Mouse (Mus musculus) MEL-GATA-1-ER (cell line): ENCODE measurements around the gene Stox2.

ENCODE experiments used
- DNase-seq: peaks from one replicate; pipeline ENCODE4 v3.0.0-alpha.2; 2012; ENCODE audit warnings: low read depth; ENCODE audit errors: extremely low read depth

Stox2 gene

GRCm38 (mm10) chr8:47355340-47355906 is 90.7 kb downstream of the Stox2 start:
- DNase-seq = no peak

DNA sequence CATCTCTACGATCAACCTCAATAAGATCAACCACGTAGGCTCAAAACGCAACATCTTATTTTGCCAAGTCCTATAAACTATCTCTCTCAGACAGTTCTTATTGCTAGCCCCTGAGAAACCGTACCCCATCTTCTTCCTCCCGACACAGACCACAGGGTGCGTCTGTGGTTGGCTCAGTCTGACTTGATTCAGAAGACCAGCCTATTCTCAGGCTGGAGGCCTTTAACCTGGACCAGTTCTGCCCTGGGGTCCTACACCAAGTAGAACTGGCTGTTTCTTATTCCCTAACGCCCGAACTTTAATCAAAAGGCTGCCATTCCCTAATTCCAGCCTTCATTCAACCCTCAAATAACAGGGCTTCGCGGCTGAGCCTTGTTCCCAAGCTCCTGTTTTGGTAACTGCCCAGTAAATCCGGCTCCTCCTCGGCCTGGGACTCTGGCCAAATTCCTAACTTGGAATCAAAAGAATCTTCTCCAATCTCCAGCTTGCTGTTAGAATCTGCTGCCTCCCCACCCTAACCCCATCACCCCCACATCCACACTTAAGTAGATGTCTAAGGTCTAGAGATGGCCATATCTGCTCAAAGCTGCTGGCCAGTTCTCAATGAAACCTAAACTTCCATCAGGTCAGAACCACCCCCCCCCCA is 91.5 kb downstream of the Stox2 start:
- no peak for DNase-seq

GRCm38 (mm10) chr8:47351914-47352701 is 94.1 kb downstream of the Stox2 start:
- no peak for DNase-seq

GRCm38 (mm10) chr8:47349082-47349481 is 97.1 kb downstream of the Stox2 start:
- no peak for DNase-seq

DNA sequence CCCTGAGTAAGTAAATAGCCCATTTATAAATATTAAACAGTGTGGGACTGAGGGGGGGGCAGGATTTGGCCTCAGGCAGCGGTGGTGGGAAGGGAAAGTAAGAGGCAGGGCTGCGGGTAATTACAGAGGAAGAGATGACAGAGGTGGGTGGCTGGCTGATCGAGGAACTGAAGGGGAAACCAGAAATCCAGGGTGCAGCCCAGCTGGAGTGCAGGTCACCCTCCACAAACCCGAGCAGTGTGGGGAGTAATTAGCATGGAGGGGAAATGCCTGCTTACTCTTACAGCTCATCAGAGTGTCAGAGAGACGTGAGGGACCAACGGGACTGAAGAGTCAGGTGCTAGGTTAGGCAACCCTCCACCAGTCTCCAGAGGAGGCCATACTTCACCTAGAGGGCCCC is 98.4 kb downstream of the Stox2 start:
- no peak for DNase-seq

DNA sequence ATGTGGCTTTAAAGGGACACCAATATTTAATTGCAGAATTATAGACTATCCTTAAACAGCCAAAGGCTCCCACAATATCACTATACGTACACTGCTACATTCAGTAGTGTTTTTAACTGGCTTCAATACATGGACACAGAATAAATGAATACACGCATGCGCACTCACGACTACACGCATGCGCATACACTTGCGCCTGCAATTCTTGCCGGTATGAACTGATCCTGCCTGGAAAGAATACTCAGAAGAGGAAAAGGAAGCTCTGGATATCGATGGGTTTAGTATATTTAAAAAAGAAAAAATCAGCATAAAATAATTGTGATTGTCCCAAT is 100.4 kb downstream of the Stox2 start:
- no peak for DNase-seq

DNA sequence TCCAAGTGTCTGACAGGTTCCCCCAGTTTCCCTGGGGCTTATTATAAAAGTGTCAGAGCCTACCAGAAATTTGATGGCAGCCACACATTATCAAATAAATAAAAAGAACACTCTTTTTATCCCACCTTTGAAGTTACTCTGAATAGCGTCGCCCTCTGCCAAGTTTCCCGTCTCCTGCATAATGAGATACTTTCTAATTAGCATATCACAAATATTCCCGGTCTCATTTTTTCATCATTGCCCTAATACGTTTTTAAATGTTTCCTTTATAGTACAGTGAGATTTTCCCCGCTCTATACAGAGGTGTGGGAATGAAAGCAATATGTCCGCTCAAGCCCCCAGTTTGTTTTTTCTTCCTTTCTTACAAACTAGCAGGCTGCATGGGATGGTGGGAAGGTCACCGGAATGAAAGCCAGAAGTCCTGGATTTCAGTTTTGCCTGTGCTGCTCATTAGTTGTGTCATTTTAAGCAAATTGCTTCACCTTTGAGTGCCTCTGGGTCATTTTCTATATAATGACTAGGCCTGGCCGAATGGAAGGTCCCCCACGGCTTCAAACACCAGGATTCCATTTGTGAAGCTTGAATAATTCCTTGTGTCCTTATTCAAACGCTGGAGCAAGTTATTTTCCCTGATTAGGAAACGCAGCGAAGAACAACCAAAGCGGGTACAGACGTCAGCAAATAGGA is 100.9 kb downstream of the Stox2 start:
- DNase-seq = no peak

GRCm38 (mm10) chr8:47341474-47341873 is 104.7 kb downstream of the Stox2 start:
- no peak for DNase-seq

- DNase-seq = no peak
Measured at GRCm38 (mm10) chr8:47338691-47339323, 107.4 kb downstream of the Stox2 start.

DNA sequence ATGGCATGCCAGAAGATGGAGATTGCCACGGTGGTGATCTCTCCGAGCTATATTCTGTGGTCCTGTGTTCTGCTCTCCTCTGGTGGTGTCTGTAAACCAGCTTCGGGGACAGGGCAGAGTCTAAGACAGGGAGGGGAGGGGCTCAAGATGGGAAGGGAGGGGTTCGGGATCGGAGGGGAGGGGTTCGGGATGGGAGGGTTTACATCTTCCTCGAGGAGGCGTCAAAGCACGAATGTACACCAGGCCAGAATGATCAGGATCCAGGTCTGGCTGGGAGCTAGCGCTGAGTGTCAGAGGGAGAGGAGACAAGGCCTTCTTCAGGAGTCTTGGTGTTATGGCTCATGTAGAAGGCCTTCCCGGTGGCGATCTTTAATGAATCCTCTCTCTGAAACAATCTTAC is 109.7 kb downstream of the Stox2 start:
- DNase-seq = no peak

DNA sequence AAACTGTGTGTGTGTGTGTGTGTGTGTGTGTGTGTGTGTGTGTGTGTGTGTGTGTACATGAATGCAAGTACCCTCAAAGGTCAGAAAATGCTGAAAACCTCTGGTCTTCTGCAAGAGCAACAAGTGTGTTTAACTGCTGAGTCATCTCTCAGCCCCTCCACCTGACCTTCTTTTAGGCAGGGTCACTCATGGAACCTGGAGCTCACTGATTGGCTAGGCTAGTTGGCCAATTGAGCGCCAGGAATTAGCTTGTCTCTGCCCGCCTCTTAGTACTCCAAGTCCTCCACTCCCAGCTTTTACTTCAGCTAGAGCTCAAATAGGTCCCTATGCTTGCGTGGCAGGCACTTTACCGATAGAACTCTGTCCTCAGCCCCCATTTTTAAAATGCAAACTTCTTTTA is 110.2 kb downstream of the Stox2 start:
- no peak for DNase-seq

- DNase-seq = no peak
Measured at GRCm38 (mm10) chr8:47334223-47334757, 111.9 kb downstream of the Stox2 start.

DNA sequence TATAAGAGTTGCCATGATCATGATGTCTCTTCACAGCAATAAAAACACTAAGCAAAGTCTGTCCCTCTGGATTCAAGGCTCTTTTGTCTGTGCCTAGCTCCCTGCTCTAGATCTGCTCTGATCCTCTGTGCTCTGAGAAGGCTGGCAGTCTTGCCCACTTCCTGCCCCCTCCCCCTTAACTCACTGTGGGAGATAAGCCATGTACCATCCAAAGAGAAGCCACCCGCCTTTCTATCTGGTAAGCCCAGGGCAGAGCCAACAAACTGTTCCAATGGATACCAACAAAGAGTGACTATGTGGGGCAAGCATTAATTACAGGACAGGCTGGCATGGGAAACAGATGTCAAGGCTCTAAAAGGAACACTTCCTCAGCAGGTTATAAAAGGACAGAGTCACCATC is 113.2 kb downstream of the Stox2 start:
- DNase-seq = no peak

GRCm38 (mm10) chr8:47330982-47331381 is 115.2 kb downstream of the Stox2 start:
- DNase-seq = no peak

- DNase-seq = no peak
Measured at GRCm38 (mm10) chr8:47326348-47326747, 119.8 kb downstream of the Stox2 start.

- DNase-seq = no peak
Measured at GRCm38 (mm10) chr8:47324117-47324820, 121.9 kb downstream of the Stox2 start.

DNA sequence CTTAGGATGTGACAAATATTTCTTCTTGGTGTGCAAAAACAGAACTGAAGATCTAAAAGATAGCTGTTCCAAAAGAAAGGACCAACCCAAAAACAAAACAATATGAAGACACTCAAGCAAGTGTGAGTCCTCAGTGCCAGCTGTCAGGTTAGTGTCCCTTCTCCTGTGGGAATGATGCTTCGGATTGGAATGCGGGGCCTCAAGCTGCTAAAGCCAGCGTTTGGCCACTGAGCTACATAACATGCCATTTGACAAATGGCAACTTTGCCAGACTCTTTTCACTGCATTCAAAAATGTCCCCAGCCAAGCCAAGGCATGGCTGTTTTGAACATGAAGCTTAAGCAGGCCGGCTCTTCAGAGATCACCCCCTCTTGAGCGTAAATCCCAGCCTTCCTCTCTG is 124.9 kb downstream of the Stox2 start:
- DNase-seq = no peak

DNA sequence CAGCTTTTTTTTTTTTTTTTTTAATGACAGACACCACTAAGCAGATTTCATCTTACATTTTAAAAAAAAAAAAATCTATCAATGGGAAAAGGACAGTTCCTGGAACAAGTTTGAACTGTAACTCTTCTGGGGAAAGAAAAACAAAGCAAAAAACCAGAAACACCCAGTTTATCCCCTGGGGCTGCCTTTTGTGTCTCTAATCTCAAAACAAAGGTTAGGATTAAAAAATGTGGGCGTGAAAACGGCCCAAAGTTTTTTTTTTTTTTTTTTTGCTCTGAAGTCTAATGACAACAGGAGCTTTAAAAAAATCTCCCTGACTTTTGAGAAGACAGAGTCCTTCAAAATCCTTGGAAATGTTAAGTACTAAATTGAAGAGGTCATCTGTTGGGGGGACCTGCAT is 125.5 kb downstream of the Stox2 start:
- DNase-seq = no peak

DNA sequence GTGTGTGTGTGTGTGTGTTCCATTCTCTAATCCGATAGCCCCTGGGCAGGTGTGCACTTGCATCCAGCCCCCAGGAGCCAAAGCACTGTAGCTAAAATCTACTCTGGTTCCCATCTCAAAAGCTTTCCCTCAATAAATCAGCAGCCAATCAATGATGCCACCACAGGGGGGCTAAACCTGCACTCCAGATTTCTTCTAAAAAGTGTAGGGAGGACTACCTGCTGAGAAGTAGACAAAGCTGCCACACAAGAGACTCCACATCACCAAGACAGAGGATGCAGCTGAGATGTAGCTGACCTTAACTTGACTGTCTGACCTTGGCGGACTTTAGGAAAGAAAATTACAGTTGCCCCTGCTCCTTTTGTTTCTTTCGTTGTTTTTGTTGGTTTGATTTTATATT is 127.7 kb downstream of the Stox2 start:
- DNase-seq = no peak

DNA sequence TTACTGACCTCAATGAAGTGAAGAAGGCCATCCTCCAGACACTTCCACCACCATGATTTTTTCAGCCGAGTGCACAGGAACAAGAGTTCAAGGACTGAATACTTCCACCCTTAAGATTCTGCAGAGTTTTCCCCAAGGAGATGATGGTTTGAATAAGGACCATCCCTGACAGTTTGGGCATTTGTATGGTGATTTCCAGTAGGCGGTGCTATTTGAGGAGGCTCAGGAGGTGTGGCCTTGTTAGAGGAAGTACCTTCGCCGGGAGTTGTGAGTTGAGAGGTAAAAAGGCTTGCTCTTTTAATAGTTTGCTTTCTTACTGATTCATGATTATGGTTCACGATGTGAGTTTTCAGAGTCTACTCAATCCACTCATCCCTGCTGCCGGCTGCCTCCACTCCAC is 138.0 kb downstream of the Stox2 start:
- no peak for DNase-seq

DNA sequence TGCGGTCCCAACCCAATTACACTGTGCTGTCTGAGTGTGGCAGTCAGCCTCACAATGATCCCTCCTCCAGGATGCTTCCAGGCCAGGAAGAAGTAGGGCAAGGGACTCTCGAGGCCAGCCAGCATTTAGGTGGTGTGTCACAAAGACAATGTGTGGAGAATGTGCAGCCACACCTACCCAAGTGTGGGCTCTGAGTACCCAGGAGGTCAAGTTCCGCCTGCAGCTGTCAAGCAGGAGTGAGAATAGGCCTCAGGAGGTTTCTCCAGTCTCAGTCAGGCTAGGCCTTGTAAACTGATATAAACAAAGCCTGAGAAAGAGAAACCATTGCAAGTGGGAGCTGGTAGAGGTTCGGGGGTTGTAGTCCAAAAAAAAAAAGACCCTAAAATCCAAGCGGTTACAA is 139.8 kb downstream of the Stox2 start:
- no peak for DNase-seq
